Mouse (Mus musculus) heart, postnatal 4 days (tissue): ENCODE measurements around the gene Aip. TPM values are rescaled to one million over a fixed set of nuclear protein-coding genes. Genes with fewer than 3 reads are reported as not detected.
"Not testable (repeated sequence)": the region's sequence is repeated elsewhere in the genome, so short reads cannot be mapped to it uniquely, and the experiment has no call there.

ENCODE experiments used
- DNase-seq: peaks from one replicate; pipeline ENCODE4 v3.0.0; 2021
- total RNA-seq, 2 experiments: library from RNA; stranded (reverse); gene quantifications; 2 replicates each; pipeline ENCODE4 v1.2.3; 2021

The Aip gene
- total RNA-seq, 2 experiments from 2014 or later: 54.6 to 55.7 TPM

DNA sequence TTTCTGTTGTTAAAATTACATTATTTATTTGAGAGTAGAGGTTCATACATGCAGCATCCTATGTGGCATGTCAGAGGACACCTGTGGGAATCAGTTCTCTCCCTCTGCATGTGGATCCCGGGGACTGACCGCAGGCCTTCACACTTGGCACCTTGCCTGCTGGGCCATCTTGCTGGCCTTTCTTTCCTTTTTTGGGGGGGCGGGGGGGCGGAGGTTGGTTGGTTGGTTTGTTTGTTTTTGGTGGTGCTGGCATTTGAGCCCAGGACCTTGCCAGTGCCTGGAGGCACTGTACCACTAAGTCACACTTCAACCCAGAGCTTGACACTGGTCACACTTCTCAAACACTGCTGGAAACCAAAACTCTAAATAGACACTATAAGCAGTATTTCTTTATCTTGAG, 8.7 kb upstream of the Aip start:
- DNase-seq: no peak

GRCm38 (mm10) chr19:4131768-4132167, 6.1 kb upstream of the Aip start:
- DNase-seq: no peak

GRCm38 (mm10) chr19:4131075-4131474, 5.4 kb upstream of the Aip start:
- no peak for DNase-seq

GRCm38 (mm10) chr19:4130106-4130505, 4.4 kb upstream of the Aip start:
- DNase-seq: no peak

- DNase-seq: no peak
Observed at GRCm38 (mm10) chr19:4129462-4129861, 3.8 kb upstream of the Aip start.

GRCm38 (mm10) chr19:4126759-4127495, 1.3 kb upstream of the Aip start:
- DNase-seq: no peak

- DNase-seq: not testable (repeated sequence)
Observed at GRCm38 (mm10) chr19:4125268-4125667, 390 bp downstream of the Aip start.

GRCm38 (mm10) chr19:4124432-4124831, 1.2 kb downstream of the Aip start:
- no peak for DNase-seq

- DNase-seq: no peak
Observed at GRCm38 (mm10) chr19:4122411-4123370, 3.0 kb downstream of the Aip start.

DNA sequence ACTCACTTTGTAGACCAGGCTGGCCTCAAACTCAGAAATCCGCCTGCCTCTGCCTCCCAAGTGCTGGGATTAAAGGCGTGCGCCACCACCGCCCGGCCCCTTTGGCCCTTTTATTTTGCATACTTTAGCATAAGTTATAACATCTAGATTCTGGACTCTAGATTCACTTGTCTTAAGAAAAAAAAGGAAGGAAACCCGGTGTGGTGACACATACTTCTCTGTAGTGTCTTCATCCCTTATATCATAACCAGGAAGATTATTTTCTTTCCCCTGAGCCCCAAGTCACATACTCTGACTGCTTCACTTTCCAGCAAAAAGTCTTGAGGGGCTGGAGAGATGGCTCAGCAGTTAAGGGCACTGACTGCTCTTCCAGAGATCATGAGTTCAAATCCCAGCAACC, 3.8 kb downstream of the Aip start:
- DNase-seq: not testable (repeated sequence)

DNA sequence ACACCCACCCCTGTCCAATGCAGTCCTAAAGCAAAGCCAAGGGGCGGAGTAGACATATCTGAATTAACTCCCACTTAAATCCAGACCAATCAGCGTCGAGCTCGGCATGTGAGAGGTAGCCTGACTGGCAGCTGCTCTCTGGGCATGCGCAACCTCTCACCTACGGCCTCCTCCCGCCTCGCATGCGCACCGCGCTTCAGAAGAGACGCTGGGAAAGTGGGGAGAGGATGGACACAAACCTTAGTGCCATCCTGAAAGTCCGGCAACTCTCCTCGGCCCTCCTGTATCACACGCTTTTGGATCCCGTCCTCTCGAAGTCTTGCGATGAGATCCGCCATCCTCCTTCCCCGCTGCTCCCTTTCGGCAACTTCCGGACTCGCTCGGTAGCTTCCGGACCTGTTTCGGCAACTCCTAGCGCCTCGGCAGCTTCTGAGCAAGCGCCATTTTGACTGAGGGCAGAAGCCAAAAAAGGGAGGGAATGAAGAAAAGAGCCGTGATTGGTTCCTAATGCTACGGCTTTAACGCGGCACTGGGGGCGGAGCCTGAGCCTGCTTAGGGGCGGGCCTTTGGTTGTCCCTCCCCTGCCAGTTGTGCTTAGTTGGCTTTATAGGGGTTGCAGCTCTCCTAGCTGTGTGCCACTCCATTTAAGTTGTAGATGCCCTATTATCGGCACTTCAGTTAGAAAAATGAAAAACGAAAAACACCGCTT, 4.4 kb downstream of the Aip start:
- DNase-seq: peak; percentile 99

GRCm38 (mm10) chr19:4120496-4120895, 5.2 kb downstream of the Aip start:
- DNase-seq: no peak

- no peak for DNase-seq
Observed at GRCm38 (mm10) chr19:4119716-4120487, 5.8 kb downstream of the Aip start.

DNA sequence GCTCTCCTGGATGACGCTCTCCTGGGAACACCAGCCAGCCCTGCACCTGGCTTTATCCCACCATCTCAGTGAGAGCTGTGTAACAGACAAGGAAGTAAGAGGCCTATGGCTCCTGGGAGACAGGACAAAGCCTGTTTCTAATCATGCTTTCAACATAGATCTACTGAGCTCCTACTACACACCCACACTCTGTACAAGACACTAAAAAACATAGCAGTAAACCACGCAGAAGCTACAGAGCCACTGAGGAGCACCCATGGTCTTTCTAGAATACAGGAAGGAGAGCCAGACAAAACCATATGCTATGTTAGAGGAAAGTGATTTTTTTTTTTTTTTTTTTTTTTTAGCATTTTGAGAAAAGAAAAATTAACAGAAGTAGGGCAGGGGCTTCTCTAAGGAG, 7.3 kb downstream of the Aip start:
- no peak for DNase-seq

DNA sequence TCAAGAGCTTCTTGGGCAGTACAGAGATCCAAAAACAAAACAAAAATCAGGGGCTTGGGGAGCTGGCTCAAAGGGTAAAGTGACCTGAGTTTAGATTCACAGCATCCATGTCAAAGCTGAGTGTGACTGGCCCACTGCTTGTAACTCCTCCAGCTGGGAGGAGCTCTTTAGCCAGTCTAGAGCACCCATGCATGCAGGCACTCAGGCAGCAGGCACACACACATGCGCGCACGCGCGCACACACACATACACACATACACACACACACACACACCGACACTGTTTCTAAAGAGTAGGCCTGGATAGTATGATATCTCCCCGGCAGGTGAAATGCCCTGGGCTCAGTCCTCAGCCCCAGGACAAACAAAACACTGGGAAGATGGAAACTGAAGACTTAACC, 8.7 kb downstream of the Aip start:
- no peak for DNase-seq

DNA sequence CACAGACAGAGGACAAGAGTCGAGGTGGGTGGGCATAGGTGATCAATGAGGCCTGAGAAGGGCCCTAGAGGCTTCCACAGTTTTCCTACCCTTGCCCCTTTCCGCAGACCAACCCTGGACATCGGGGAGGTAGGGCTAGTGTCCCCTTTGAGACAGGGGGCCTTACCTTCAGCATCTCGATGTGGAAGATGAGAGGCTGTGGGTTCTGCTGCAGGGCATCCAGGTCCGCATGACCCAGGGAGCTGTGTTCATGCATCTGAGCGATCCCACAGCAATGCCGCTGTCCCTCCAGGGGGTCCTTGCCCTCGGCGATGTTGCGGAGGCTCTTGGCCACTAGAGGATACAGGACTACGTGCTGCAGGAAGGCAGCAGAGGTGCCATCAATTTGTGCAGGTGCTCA, 9.8 kb downstream of the Aip start:
- DNase-seq: no peak

DNA sequence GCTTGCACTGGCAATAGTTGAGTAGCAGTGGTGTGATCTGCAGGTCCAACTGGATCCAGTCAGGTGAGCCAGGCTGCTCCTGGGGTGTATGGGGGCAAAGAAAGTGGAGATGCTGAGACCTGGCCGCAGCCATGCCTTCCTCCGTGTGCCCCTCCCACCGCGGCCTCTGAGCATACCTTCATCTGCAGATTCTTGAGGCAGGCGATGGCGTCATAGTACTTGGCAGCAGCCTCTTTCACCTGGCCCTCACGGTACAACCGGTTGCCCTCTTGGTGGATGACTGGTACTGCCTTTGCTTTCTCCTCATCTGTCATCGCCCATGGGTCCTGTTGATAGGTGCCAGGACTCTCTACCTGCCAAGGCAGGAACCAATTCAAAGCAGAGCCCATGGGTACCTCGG, 10.5 kb downstream of the Aip start:
- DNase-seq: no peak

- no peak for DNase-seq
Observed at GRCm38 (mm10) chr19:4114551-4114950, 11.1 kb downstream of the Aip start.

- DNase-seq: no peak
Observed at GRCm38 (mm10) chr19:4113806-4114230, 11.8 kb downstream of the Aip start.

- DNase-seq: peak; percentile 83
Observed at GRCm38 (mm10) chr19:4113186-4113805, 12.4 kb downstream of the Aip start.
